Mouse (Mus musculus) kidney, adult 9 months (tissue): ENCODE measurements around the gene Fzd1.

Source experiments
- DNase-seq: peaks from one replicate; pipeline ENCODE4 v3.0.0; 2022

Fzd1 gene

GRCm38 (mm10) chr5:4757902-4758301, at the start of gene Fzd1:
Fzd1 (minus strand) TSS chr5:4758035.
- peak; percentile 95 for DNase-seq

- DNase-seq, result peak; percentile 31
These were observed 47.4 kb upstream of the Fzd1 start for GRCm38 (mm10) chr5:4805228-4805627.

GRCm38 (mm10) chr5:4803708-4804107, 45.9 kb upstream of the Fzd1 start:
- no peak for DNase-seq

GRCm38 (mm10) chr5:4801971-4802370, 44.1 kb upstream of the Fzd1 start:
- DNase-seq, result no peak

GRCm38 (mm10) chr5:4801096-4801850, 43.4 kb upstream of the Fzd1 start:
- DNase-seq, result no peak

- DNase-seq, result no peak
These were observed 33.4 kb upstream of the Fzd1 start for GRCm38 (mm10) chr5:4791219-4791618.

GRCm38 (mm10) chr5:4790265-4790664, 32.4 kb upstream of the Fzd1 start:
- DNase-seq, result no peak

- no peak for DNase-seq
These were observed 30.6 kb upstream of the Fzd1 start for GRCm38 (mm10) chr5:4788484-4788883.

GRCm38 (mm10) chr5:4786816-4787215, 29.0 kb upstream of the Fzd1 start:
- DNase-seq, result no peak

- DNase-seq, result no peak
These were observed 20.4 kb upstream of the Fzd1 start for GRCm38 (mm10) chr5:4778274-4778673.

- DNase-seq, result no peak
These were observed 18.7 kb upstream of the Fzd1 start for GRCm38 (mm10) chr5:4776495-4776894.

- DNase-seq, result no peak
These were observed 15.4 kb upstream of the Fzd1 start for GRCm38 (mm10) chr5:4773090-4773772.

GRCm38 (mm10) chr5:4770609-4771008, 12.8 kb upstream of the Fzd1 start:
- DNase-seq, result no peak

- no peak for DNase-seq
These were observed 10.1 kb upstream of the Fzd1 start for GRCm38 (mm10) chr5:4767896-4768295.

- no peak for DNase-seq
These were observed 8.9 kb upstream of the Fzd1 start for GRCm38 (mm10) chr5:4766719-4767118.

GRCm38 (mm10) chr5:4761891-4762290, 4.1 kb upstream of the Fzd1 start:
- DNase-seq, result peak; percentile 88

GRCm38 (mm10) chr5:4758331-4759080, 671 bp upstream of the Fzd1 start:
- peak; percentile 75 for DNase-seq

- peak; percentile 73 for DNase-seq
These were observed 744 bp downstream of the Fzd1 start for GRCm38 (mm10) chr5:4756871-4757711.

- peak; percentile 40 for DNase-seq
These were observed 1.7 kb downstream of the Fzd1 start for GRCm38 (mm10) chr5:4756001-4756681.

- no peak for DNase-seq
These were observed 2.5 kb downstream of the Fzd1 start for GRCm38 (mm10) chr5:4755326-4755725.

- DNase-seq, result peak; percentile 68
These were observed 3.0 kb downstream of the Fzd1 start for GRCm38 (mm10) chr5:4754701-4755281.

GRCm38 (mm10) chr5:4753161-4753560, 4.7 kb downstream of the Fzd1 start:
- DNase-seq, result no peak
